Mouse (Mus musculus): Measurements from ENCODE around the gene Mamdc2. TPM values are rescaled to one million over a fixed set of nuclear protein-coding genes. Genes with fewer than 3 reads are reported as not detected.

Gene Mamdc2
- polyA plus RNA-seq, 1 experiment from 2014 or later = 1.2 TPM

DNA sequence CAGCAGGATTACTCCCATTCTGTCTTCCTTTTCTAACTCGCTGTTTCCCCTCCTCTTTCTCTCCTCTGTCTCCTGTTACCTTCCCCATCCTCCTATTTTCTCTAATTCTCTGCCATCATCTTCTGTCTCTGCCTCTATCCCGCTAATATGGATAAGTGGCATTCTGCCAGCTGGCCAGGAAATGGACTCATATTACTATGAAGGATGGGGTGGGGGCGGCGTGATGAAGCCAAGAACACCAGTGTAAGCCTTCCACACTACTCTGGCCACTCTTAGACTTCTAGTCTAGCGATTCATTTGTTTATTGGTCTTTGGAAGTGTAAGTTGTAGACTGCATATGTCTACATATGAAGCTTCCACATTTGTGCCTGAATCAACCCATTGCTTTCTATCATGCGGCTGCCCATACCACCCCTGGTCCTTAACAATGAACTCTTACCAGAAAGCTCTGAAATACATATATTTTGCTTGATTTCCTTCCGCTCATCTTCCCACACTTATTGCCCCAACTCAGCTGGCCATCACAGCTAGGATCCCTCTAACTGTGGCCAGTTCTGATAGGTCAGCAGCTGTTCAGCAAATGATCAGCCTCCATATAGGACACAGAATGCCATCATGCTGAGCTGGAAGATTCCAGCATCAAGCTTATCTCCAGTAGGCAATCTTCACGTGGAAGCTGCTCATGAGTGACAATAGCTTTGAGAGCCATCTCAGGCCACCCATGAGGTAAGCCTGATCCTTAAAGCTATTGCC, 68.3 kb downstream of the Mamdc2 start:
- H3K4me1 ChIP-seq = peaks cover 12% of the 10 kb centered on the region
- 88% methylated on average over 8 of the region's 8 CpGs for WGBS
- no peaks in the 10 kb centered on the region for H3K9me3 ChIP-seq (replicated peaks)
- no peak for ATAC-seq (ENCODE audit: low FRiP score)
- H3K9ac ChIP-seq (replicated peaks) = no peak overlapping the region
- no peak overlapping the region for H3K27ac ChIP-seq (replicated peaks)
- no peak overlapping the region for H3K4me3 ChIP-seq (replicated peaks)
- H3K27me3 ChIP-seq (replicated peaks) = no peaks in the 10 kb centered on the region
- no peaks in the 10 kb centered on the region for H3K36me3 ChIP-seq
- H3K4me2 ChIP-seq = no peak overlapping the region

DNA sequence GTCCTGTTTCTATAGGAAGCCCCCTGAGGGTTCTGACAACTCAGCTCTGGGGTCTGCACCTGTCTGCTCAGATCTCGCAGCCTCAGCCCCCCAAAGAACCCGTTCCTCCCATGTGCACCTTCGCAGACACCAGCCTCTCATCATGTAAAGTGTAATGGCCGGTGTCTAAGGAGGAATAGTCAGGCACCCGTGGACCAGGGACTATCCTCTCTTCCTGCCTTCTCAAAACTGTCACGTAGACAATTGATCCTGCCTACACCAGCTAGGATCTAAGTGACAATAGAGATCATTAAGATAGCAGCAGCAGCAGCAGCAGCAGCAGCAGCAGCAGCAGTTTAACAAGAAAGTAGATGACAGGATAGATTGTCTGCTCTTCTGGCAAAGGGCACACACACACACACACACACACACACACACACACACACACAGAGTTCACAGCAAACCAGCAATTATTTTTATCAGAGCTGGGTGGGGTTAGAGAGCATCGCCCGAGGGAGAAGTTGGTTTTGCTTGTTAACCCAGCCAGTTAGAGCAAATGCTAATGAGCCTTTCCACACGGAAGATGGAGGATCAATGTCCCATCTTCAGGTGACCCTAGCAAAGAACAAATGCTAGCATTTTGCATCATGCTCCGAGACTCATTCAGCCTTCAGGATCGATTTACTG, 71.6 kb downstream of the Mamdc2 start:
- 43% methylated on average over 11 of the region's 11 CpGs for WGBS
- no peak overlapping the region for H3K27ac ChIP-seq (replicated peaks)
- no peak overlapping the region; the same call in 1 of the 2 replicates for H3K4me2 ChIP-seq
- H3K4me3 ChIP-seq (replicated peaks) = no peak overlapping the region
- no peak overlapping the region for H3K9ac ChIP-seq (replicated peaks)
- H3K9me3 ChIP-seq (replicated peaks) = no peaks in the 10 kb centered on the region
- H3K36me3 ChIP-seq = no peaks in the 10 kb centered on the region
- H3K27me3 ChIP-seq (replicated peaks) = no peaks in the 10 kb centered on the region
- H3K4me1 ChIP-seq = peaks cover 12% of the 10 kb centered on the region
- ATAC-seq (ENCODE audit: low FRiP score) = no peak

DNA sequence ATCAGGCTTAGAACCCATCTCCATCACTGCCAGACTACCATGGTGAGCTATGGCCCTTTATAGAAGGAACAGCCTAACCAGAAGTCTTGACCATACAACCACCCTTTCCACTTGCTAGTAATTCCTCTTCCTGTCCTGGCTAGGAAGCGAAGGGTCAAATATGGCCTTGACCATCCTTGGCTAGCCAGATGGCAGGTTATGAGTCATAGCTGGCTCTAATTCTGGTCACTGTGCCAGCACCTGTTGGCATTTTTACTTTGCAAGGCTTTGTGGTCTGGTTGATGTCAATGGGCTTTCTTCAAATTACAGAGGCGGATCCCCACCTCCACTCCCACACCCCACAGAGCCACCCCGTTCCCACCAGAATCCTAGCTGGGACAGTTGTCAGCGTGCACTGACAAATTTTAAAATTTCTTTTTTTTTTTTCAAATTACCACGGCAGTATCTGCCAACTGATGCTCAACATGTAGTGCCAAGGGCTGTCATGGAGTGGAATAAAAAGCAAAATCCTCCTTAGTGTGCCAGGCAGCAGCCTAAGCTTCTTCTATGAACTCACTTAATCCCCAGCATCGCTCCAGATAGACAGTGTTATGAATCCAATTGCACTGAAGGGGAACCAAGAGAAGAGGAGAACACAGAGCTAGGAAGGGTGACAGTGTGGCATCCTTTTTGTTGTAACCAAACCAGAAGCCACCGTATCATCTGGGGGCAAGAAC, 73.1 kb downstream of the Mamdc2 start:
- no peak overlapping the region for H3K4me2 ChIP-seq
- H3K27me3 ChIP-seq (replicated peaks) = no peaks in the 10 kb centered on the region
- H3K27ac ChIP-seq (replicated peaks) = no peak overlapping the region
- H3K36me3 ChIP-seq = no peaks in the 10 kb centered on the region
- H3K4me3 ChIP-seq (replicated peaks) = no peak overlapping the region
- WGBS = 91% methylated on average over 7 of the region's 7 CpGs
- no peaks in the 10 kb centered on the region for H3K9me3 ChIP-seq (replicated peaks)
- peaks cover 12% of the 10 kb centered on the region for H3K4me1 ChIP-seq
- ATAC-seq (ENCODE audit: low FRiP score) = no peak
- no peak overlapping the region for H3K9ac ChIP-seq (replicated peaks)

DNA sequence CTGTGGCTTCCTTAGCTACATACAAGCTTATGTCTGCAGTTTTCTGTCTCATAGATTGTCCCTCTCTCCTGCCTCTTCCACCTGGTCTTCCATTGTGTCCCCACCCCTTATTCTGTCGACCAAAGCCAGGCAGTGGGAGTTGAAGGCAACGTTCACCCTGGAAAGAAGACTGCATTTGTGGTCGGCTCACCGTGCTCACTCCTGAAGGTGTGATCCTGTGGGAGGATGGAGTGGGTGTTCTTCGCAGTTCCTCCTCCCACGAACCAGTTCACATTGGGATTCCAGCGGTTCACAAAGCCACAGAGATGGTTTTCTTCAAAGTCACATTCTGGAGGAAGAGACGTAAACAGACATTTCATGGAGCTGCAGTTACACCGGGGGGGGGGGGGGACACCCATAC, 74.5 kb downstream of the Mamdc2 start:
- H3K4me3 ChIP-seq (replicated peaks) = no peak overlapping the region
- 0 out of 2 replicates have a peak, but pooled peaks have one; percentile 31 for ATAC-seq (ENCODE audit: low FRiP score)
- no peaks in the 10 kb centered on the region for H3K27me3 ChIP-seq (replicated peaks)
- WGBS = 80% methylated on average over 9 of the region's 9 CpGs
- H3K4me2 ChIP-seq = no peak overlapping the region
- H3K27ac ChIP-seq (replicated peaks) = no peak overlapping the region
- H3K36me3 ChIP-seq = no peaks in the 10 kb centered on the region
- no peaks in the 10 kb centered on the region for H3K9me3 ChIP-seq (replicated peaks)
- peaks cover 11% of the 10 kb centered on the region for H3K4me1 ChIP-seq
- H3K9ac ChIP-seq (replicated peaks) = no peak overlapping the region

DNA sequence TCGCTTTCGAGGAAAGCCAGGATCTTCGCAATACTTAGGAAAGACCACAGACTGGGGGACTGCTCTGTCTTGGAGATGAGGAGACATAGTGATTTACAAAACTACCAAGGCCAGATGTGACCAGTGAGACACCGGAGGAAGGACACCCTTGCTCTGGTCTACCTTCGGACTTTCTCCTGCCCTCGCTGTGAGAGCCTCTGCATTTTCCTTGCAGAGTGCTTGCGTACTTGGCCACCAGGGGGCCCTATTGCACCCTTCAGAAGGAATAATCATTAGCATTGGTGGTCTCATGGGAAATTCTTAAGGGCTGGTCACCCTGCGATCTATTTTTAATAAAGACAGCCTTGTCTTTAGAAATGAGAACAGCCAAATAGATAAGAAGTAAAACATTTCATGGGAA, 75.0 kb downstream of the Mamdc2 start:
- WGBS = 48% methylated on average over 8 of the region's 8 CpGs
- H3K9me3 ChIP-seq (replicated peaks) = no peaks in the 10 kb centered on the region
- H3K27ac ChIP-seq (replicated peaks) = no peak overlapping the region
- no peaks in the 10 kb centered on the region for H3K27me3 ChIP-seq (replicated peaks)
- H3K4me2 ChIP-seq = no peak overlapping the region
- no peak overlapping the region for H3K9ac ChIP-seq (replicated peaks)
- peaks cover 11% of the 10 kb centered on the region for H3K4me1 ChIP-seq
- ATAC-seq (ENCODE audit: low FRiP score) = peak; percentile 53; the same call in 1 of the 2 replicates
- no peaks in the 10 kb centered on the region for H3K36me3 ChIP-seq
- no peak overlapping the region for H3K4me3 ChIP-seq (replicated peaks)

DNA sequence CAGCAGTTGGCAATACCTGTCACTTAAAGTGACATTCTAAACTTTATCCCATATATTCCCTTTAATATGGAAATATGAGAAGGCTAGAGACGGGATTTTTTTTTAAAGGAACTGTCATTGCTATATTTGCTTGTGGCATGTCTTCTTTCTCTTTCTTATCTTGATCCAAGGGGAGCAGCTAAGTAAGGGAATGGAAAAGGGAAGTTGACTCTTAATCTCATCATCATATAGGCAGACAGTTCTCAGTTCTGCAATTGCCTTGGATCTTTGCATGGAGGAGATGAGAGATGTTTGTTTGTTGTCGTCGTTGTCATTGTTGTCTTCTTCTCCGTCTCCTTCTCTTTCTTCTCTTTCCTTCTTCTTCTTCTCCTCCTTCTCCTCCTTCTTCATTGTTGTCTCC, 79.0 kb downstream of the Mamdc2 start:
- no peak overlapping the region for H3K4me3 ChIP-seq (replicated peaks)
- H3K9me3 ChIP-seq (replicated peaks) = no peaks in the 10 kb centered on the region
- no peaks in the 10 kb centered on the region for H3K27me3 ChIP-seq (replicated peaks)
- 94% methylated on average over 4 of the region's 4 CpGs for WGBS
- no peak for ATAC-seq (ENCODE audit: low FRiP score)
- no peaks in the 10 kb centered on the region for H3K36me3 ChIP-seq
- no peak overlapping the region for H3K4me2 ChIP-seq
- no peak overlapping the region for H3K27ac ChIP-seq (replicated peaks)
- no peaks in the 10 kb centered on the region for H3K4me1 ChIP-seq
- no peak overlapping the region for H3K9ac ChIP-seq (replicated peaks)

DNA sequence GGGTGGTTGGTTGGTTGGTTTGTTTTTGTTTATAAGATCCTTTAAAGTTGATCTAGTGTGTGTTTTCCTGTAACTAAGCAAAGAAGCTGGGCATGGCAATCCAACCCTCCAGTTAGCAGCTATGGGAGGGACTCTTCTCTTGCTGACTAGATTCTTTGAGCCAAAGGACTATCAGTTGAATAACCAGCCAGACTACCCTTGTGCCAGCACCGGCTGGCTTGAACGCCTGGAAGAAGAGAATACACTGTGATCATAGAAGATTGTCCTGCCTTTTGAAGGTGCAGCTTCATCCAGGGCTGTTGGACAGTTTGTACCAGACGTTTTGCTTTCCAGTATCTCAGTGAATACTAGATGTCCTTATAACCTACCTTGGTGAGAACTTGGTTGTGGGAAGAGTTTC, 86.2 kb downstream of the Mamdc2 start:
- Histone ChIP-seq H3K4me3 (replicated peaks) (no peak overlapping the region), H3K9me3 (replicated peaks) (no peaks in the 10 kb centered on the region), H3K27me3 (replicated peaks) (no peaks in the 10 kb centered on the region), H3K27ac (replicated peaks) (no peak overlapping the region), H3K4me1 (0 out of 2 replicates have a peak, but pooled peaks cover 6% of the 10 kb centered on the region), H3K36me3 (no peaks in the 10 kb centered on the region), H3K4me2 (no peak overlapping the region), H3K9ac (replicated peaks) (no peak overlapping the region)
- WGBS = 79% methylated on average over 3 of the region's 3 CpGs
- ATAC-seq (ENCODE audit: low FRiP score) = no peak

DNA sequence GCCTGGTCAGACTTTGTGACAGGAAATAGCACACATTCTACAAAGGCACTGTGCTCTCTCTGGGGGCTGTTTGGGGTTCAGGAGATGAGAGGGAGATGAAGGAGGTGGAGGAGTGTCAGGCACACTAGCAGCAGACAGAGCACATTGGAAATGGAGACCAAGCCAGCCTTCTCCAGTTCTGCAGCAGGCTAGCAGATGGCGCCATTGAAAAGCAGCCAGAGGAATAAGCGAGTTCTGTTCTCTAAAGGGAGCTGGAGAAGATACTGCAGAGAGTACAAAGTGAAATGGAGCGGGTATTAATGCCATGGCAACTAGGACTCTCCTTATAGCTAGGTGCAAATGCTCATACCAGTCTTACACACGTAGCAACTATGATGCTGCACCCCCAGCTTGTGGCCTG, 87.1 kb downstream of the Mamdc2 start:
- no peak overlapping the region for H3K4me3 ChIP-seq (replicated peaks)
- H3K27me3 ChIP-seq (replicated peaks) = no peaks in the 10 kb centered on the region
- H3K9me3 ChIP-seq (replicated peaks) = no peaks in the 10 kb centered on the region
- no peak overlapping the region for H3K27ac ChIP-seq (replicated peaks)
- no peak overlapping the region for H3K9ac ChIP-seq (replicated peaks)
- WGBS = 61% methylated on average over 4 of the region's 4 CpGs
- 0 out of 2 replicates have a peak, but pooled peaks cover 6% of the 10 kb centered on the region for H3K4me1 ChIP-seq
- no peak overlapping the region for H3K4me2 ChIP-seq
- H3K36me3 ChIP-seq = no peaks in the 10 kb centered on the region
- ATAC-seq (ENCODE audit: low FRiP score) = peak; percentile 55; the same call in 1 of the 2 replicates

DNA sequence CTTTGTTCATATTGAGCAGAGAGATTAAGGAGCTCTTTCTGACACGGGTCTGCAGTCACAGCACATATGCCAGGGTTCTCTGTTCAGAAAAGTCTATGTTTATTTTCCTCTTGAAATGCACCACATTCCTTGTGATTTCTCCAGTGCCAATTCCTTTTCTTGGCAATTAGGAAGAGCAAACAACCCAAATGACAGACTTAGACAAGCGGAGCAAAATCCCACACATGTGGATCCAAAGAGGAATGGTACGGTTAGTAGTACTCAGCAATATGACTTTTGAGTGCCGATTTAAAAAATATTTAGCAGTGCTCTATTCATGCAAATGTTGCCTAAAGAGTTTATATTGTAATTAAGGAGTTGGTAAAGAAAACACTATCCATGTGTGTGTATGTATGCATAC, 87.7 kb downstream of the Mamdc2 start:
- Histone ChIP-seq H3K36me3 (no peaks in the 10 kb centered on the region), H3K27me3 (replicated peaks) (no peaks in the 10 kb centered on the region), H3K4me2 (no peak overlapping the region), H3K9ac (replicated peaks) (no peak overlapping the region), H3K9me3 (replicated peaks) (no peaks in the 10 kb centered on the region), H3K4me1 (0 out of 2 replicates have a peak, but pooled peaks cover 6% of the 10 kb centered on the region), H3K27ac (replicated peaks) (no peak overlapping the region), H3K4me3 (replicated peaks) (no peak overlapping the region)
- WGBS = 90% methylated on average over 4 of the region's 4 CpGs
- no peak for ATAC-seq (ENCODE audit: low FRiP score)

DNA sequence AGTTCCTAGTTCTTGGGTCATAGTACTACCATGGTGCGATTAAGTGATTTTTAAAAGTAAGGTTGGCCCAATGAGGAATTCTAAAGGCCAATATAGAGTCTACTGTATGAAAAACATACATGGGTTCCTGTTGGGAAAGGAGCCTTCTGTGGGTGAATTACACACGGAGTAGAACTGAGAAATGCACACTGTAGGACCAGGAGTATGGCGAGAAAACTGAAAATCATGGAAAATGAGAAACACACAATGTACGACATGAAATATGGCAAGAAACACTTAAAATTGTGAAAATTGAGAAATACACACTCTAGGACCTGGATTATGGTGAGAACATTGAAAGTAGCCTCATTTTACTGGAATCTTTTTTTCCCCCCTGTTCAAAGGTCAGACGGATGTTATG, 91.0 kb downstream of the Mamdc2 start:
- Histone ChIP-seq H3K4me3 (replicated peaks) (no peak overlapping the region), H3K4me2 (no peak overlapping the region), H3K27ac (replicated peaks) (no peak overlapping the region), H3K9ac (replicated peaks) (no peak overlapping the region), H3K27me3 (replicated peaks) (no peaks in the 10 kb centered on the region), H3K4me1 (0 out of 2 replicates have a peak, but pooled peaks cover 6% of the 10 kb centered on the region), H3K9me3 (replicated peaks) (no peaks in the 10 kb centered on the region), H3K36me3 (no peaks in the 10 kb centered on the region)
- 85% methylated on average over 5 of the region's 5 CpGs for WGBS
- ATAC-seq (ENCODE audit: low FRiP score) = no peak

DNA sequence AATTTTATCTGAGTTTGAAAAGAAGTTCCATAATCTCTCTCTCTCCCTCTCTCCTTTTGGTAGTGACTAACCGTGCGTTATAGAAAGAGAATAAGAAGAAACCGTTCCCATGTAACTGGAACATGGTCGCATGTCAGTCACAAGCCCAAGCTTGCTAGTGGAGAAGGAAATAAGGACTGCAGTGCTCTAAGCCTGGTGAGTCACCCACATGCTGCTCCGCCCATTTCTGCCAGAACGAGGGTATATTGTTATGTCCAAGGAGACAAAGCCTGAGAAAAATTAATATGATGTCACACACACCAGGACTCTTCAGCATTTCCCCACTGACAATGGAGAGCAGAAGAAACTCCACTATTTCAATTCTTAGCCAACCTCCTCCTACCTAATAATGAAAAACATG, 93.5 kb downstream of the Mamdc2 start:
- Histone ChIP-seq H3K4me2 (no peak overlapping the region), H3K27ac (replicated peaks) (no peak overlapping the region), H3K36me3 (no peaks in the 10 kb centered on the region), H3K4me3 (replicated peaks) (no peak overlapping the region), H3K9me3 (replicated peaks) (no peaks in the 10 kb centered on the region), H3K27me3 (replicated peaks) (no peaks in the 10 kb centered on the region), H3K4me1 (no peaks in the 10 kb centered on the region), H3K9ac (replicated peaks) (no peak overlapping the region)
- 91% methylated on average over 6 of the region's 6 CpGs for WGBS
- ATAC-seq (ENCODE audit: low FRiP score) = no peak

All from neural tube, embryonic 15.5 days (tissue).